Mouse (Mus musculus): ENCODE measurements around the gene Cd47. TPM values are rescaled to one million over a fixed set of nuclear protein-coding genes. Genes with fewer than 3 reads are reported as not detected.

Gene Cd47
- polyA plus RNA-seq, 1 experiment from 2014 or later: 96.3 TPM

GRCm38 (mm10) chr16:49894624-49895023, 94.3 kb downstream of the Cd47 start:
- no peaks in the 10 kb centered on the region for H3K4me1 ChIP-seq (ENCODE audit: insufficient read depth)
- H3K27me3 ChIP-seq (ENCODE audit: insufficient read depth, low read length): no peaks in the 10 kb centered on the region
- H3K9ac ChIP-seq: no peak overlapping the region
- H3K9me3 ChIP-seq (ENCODE audit: low read depth, low read length): peaks cover 5% of the 10 kb centered on the region; the same call in 1 of the 2 replicates
- H3K27ac ChIP-seq (ENCODE audit: low read depth): no peak overlapping the region
- no peak for ATAC-seq (ENCODE audit: insufficient read depth)
- WGBS: 35% methylated on average over 4 of the region's 4 CpGs
- H3K4me2 ChIP-seq: no peak overlapping the region
- peak; percentile 30 for DNase-seq
- H3K4me3 ChIP-seq (ENCODE audit: low read depth, low read length): no peak overlapping the region
- TF ChIP-seq CTCF (IDR thresholded peaks at IDR 0.05; ENCODE audit: low read depth): no peak
- H3K36me3 ChIP-seq (ENCODE audit: insufficient read depth): peaks cover 26% of the 10 kb centered on the region

- Histone ChIP-seq H3K27ac (ENCODE audit: low read depth) (no peak overlapping the region), H3K4me1 (ENCODE audit: insufficient read depth) (no peaks in the 10 kb centered on the region), H3K36me3 (ENCODE audit: insufficient read depth) (peaks cover 32% of the 10 kb centered on the region), H3K9ac (no peak overlapping the region), H3K4me3 (ENCODE audit: low read depth, low read length) (no peak overlapping the region), H3K4me2 (no peak overlapping the region), H3K9me3 (ENCODE audit: low read depth, low read length) (peaks cover 5% of the 10 kb centered on the region; the same call in 1 of the 2 replicates), H3K27me3 (ENCODE audit: insufficient read depth, low read length) (no peaks in the 10 kb centered on the region)
- 69% methylated on average over 8 of the region's 8 CpGs for WGBS
- DNase-seq (no peak), ATAC-seq (ENCODE audit: insufficient read depth) (no peak)
- no peak for TF ChIP-seq CTCF (IDR thresholded peaks at IDR 0.05; ENCODE audit: low read depth)
Observed at GRCm38 (mm10) chr16:49896132-49896531, 95.8 kb downstream of the Cd47 start.

- Histone ChIP-seq H3K9ac (no peak overlapping the region), H3K4me3 (ENCODE audit: low read depth, low read length) (no peak overlapping the region), H3K4me1 (ENCODE audit: insufficient read depth) (0 out of 2 replicates have a peak, but pooled peaks cover 3% of the 10 kb centered on the region), H3K27me3 (ENCODE audit: insufficient read depth, low read length) (no peaks in the 10 kb centered on the region), H3K36me3 (ENCODE audit: insufficient read depth) (peaks cover 35% of the 10 kb centered on the region), H3K4me2 (no peak overlapping the region), H3K9me3 (ENCODE audit: low read depth, low read length) (no peaks in the 10 kb centered on the region), H3K27ac (ENCODE audit: low read depth) (no peak overlapping the region)
- DNase-seq (no peak), ATAC-seq (ENCODE audit: insufficient read depth) (no peak)
- no peak for TF ChIP-seq CTCF (IDR thresholded peaks at IDR 0.05; ENCODE audit: low read depth)
Observed at GRCm38 (mm10) chr16:49901395-49901794, 101.1 kb downstream of the Cd47 start.

- Histone ChIP-seq H3K9ac (no peak overlapping the region), H3K27ac (ENCODE audit: low read depth) (no peak overlapping the region), H3K27me3 (ENCODE audit: insufficient read depth, low read length) (no peaks in the 10 kb centered on the region), H3K9me3 (ENCODE audit: low read depth, low read length) (no peaks in the 10 kb centered on the region), H3K4me3 (ENCODE audit: low read depth, low read length) (no peak overlapping the region), H3K4me2 (no peak overlapping the region), H3K36me3 (ENCODE audit: insufficient read depth) (peaks cover 29% of the 10 kb centered on the region), H3K4me1 (ENCODE audit: insufficient read depth) (0 out of 2 replicates have a peak, but pooled peaks cover 3% of the 10 kb centered on the region)
- TF ChIP-seq CTCF (IDR thresholded peaks at IDR 0.05; ENCODE audit: low read depth): no peak
- WGBS: 89% methylated on average over 5 of the region's 5 CpGs
- DNase-seq (no peak), ATAC-seq (ENCODE audit: insufficient read depth) (no peak)
Observed at GRCm38 (mm10) chr16:49902083-49902482, 101.8 kb downstream of the Cd47 start.

- Histone ChIP-seq H3K4me1 (ENCODE audit: insufficient read depth) (0 out of 2 replicates have a peak, but pooled peaks cover 3% of the 10 kb centered on the region), H3K9ac (no peak overlapping the region), H3K36me3 (ENCODE audit: insufficient read depth) (peaks cover 16% of the 10 kb centered on the region), H3K27ac (ENCODE audit: low read depth) (no peak overlapping the region), H3K4me2 (no peak overlapping the region), H3K9me3 (ENCODE audit: low read depth, low read length) (no peaks in the 10 kb centered on the region), H3K27me3 (ENCODE audit: insufficient read depth, low read length) (no peaks in the 10 kb centered on the region), H3K4me3 (ENCODE audit: low read depth, low read length) (no peak overlapping the region)
- TF ChIP-seq CTCF (IDR thresholded peaks at IDR 0.05; ENCODE audit: low read depth): no peak
- ATAC-seq (ENCODE audit: insufficient read depth) (no peak), DNase-seq (no peak)
- WGBS: 71% methylated on average over 10 of the region's 10 CpGs
Observed at GRCm38 (mm10) chr16:49904248-49904930, 104.1 kb downstream of the Cd47 start.

GRCm38 (mm10) chr16:49905041-49905440, 104.7 kb downstream of the Cd47 start:
- Histone ChIP-seq H3K27me3 (ENCODE audit: insufficient read depth, low read length) (no peaks in the 10 kb centered on the region), H3K27ac (ENCODE audit: low read depth) (no peak overlapping the region; the same call in 1 of the 2 replicates), H3K4me1 (ENCODE audit: insufficient read depth) (0 out of 2 replicates have a peak, but pooled peaks cover 3% of the 10 kb centered on the region), H3K4me2 (no peak overlapping the region), H3K36me3 (ENCODE audit: insufficient read depth) (peaks cover 11% of the 10 kb centered on the region), H3K9me3 (ENCODE audit: low read depth, low read length) (no peaks in the 10 kb centered on the region), H3K9ac (no peak overlapping the region), H3K4me3 (ENCODE audit: low read depth, low read length) (no peak overlapping the region)
- no peak for ATAC-seq (ENCODE audit: insufficient read depth)
- no peak for TF ChIP-seq CTCF (IDR thresholded peaks at IDR 0.05; ENCODE audit: low read depth)
- no peak for DNase-seq
- WGBS: 47% methylated on average over 3 of the region's 3 CpGs

GRCm38 (mm10) chr16:49905601-49906001, 105.3 kb downstream of the Cd47 start:
- DNase-seq (no peak), ATAC-seq (ENCODE audit: insufficient read depth) (no peak)
- no peaks in the 10 kb centered on the region for H3K9me3 ChIP-seq (ENCODE audit: low read depth, low read length)
- H3K36me3 ChIP-seq (ENCODE audit: insufficient read depth): peaks cover 8% of the 10 kb centered on the region
- no peaks in the 10 kb centered on the region for H3K27me3 ChIP-seq (ENCODE audit: insufficient read depth, low read length)
- no peak overlapping the region for H3K4me3 ChIP-seq (ENCODE audit: low read depth, low read length)
- 74% methylated on average over 8 of the region's 8 CpGs for WGBS
- TF ChIP-seq CTCF (IDR thresholded peaks at IDR 0.05; ENCODE audit: low read depth): no peak
- peak overlapping the region; percentile 50 for H3K27ac ChIP-seq (ENCODE audit: low read depth)
- H3K4me2 ChIP-seq: no peak overlapping the region
- no peak overlapping the region for H3K9ac ChIP-seq
- 0 out of 2 replicates have a peak, but pooled peaks cover 3% of the 10 kb centered on the region for H3K4me1 ChIP-seq (ENCODE audit: insufficient read depth)
